8 mouse cellular contexts compared by ENCODE assay signal in genomic region chr15:78449694-78450418, GRCm38 (mm10). TPM values are rescaled to one million over a fixed set of nuclear protein-coding genes. Genes with fewer than 3 reads are reported as not detected.
A peak's percentile ranks its signal among the peaks of the same experiment; 100 is the strongest.
DNase-seq lines count a peak whose midpoint lies in the region; ATAC-seq lines count a peak whose summit lies in the region.

No protein-coding gene starts in this region.

- ATAC-seq in embryonic facial prominence, embryonic 15.5 days (ENCODE audit: insufficient number of reproducible peaks, low FRiP score, low TSS enrichment, low read depth): no peak
- ATAC-seq in hindbrain, embryonic 12.5 days (ENCODE audit: low FRiP score): no peak
- peak; percentile 67 for ATAC-seq in megakaryocyte, adult 5-6 weeks (ENCODE audit: poor library complexity, severe bottlenecking)

- no peak overlapping the region for H3K4me3 ChIP-seq in embryonic facial prominence, embryonic 15.5 days (replicated peaks)
- H3K4me3 ChIP-seq in hindbrain, embryonic 12.5 days: no peak overlapping the region

- H3K4me2 ChIP-seq in embryonic facial prominence, embryonic 15.5 days (replicated peaks): no peak overlapping the region
- H3K4me2 ChIP-seq in hindbrain, embryonic 12.5 days (replicated peaks): no peak overlapping the region

- no peaks in the 10 kb centered on the region for H3K36me3 ChIP-seq in embryonic facial prominence, embryonic 15.5 days
- H3K36me3 ChIP-seq in hindbrain, embryonic 12.5 days: no peaks in the 10 kb centered on the region

- peaks cover 18% of the 10 kb centered on the region for H3K4me1 ChIP-seq in embryonic facial prominence, embryonic 15.5 days
- H3K4me1 ChIP-seq in hindbrain, embryonic 12.5 days: peaks cover 15% of the 10 kb centered on the region

- H3K9me3 ChIP-seq in embryonic facial prominence, embryonic 15.5 days (replicated peaks): no peaks in the 10 kb centered on the region
- H3K9me3 ChIP-seq in hindbrain, embryonic 12.5 days (replicated peaks): no peaks in the 10 kb centered on the region

- 20% methylated on average over 7 of the region's 7 CpGs for WGBS in embryonic facial prominence, embryonic 15.5 days
- WGBS in hindbrain, embryonic 12.5 days: 32% methylated on average over 7 of the region's 7 CpGs

- no peaks in the 10 kb centered on the region for H3K27me3 ChIP-seq in embryonic facial prominence, embryonic 15.5 days
- no peaks in the 10 kb centered on the region for H3K27me3 ChIP-seq in hindbrain, embryonic 12.5 days

- peak overlapping the region; percentile 53 for H3K27ac ChIP-seq in embryonic facial prominence, embryonic 15.5 days (replicated peaks)
- peak overlapping the region; percentile 64 for H3K27ac ChIP-seq in hindbrain, embryonic 12.5 days

- H3K9ac ChIP-seq in embryonic facial prominence, embryonic 15.5 days: no peak overlapping the region
- no peak overlapping the region for H3K9ac ChIP-seq in hindbrain, embryonic 12.5 days

- peak; percentile 32 for DNase-seq in cerebellum, adult 11-12 months
- no peak for DNase-seq in cerebellum, postnatal 36 days
- DNase-seq in spleen, adult 18-20 months: peak; percentile 28 to 36
- DNase-seq in spleen, postnatal 4 days (ENCODE audit: low spot score in 2 of 2): no peak
- DNase-seq in ovary, postnatal 10 days (ENCODE audit: low spot score): no peak

RNA-seq across cellular contexts. Expression of gene Tmprss6, which starts 18.6 kb away (rescaled TPM):
- 2.7 and 3.4 TPM in 2 replicates for polyA plus RNA-seq in embryonic facial prominence, embryonic 15.5 days (2015; fragmentation: Nextera tagmentation; extraction: Ambion mirVana)
- 0.14 TPM in 1 of 2 replicates, not detected in the other for polyA plus RNA-seq in hindbrain, embryonic 12.5 days (2016; fragmentation: Nextera tagmentation; extraction: Ambion mirVana)
- total RNA-seq in megakaryocyte, adult 5-6 weeks (2015): not detected in 2 replicates
- not detected in 2 replicates for total RNA-seq in megakaryocyte, adult 5-6 weeks (2017)

RNA-seq across cellular contexts. Expression of gene Kctd17, which starts 21.5 kb away (rescaled TPM):
- 59.0 and 62.5 TPM in 2 replicates for polyA plus RNA-seq in embryonic facial prominence, embryonic 15.5 days (2015; fragmentation: Nextera tagmentation; extraction: Ambion mirVana)
- 79.8 and 85.2 TPM in 2 replicates for polyA plus RNA-seq in hindbrain, embryonic 12.5 days (2016; fragmentation: Nextera tagmentation; extraction: Ambion mirVana)
- 8.7 and 9.5 TPM in 2 replicates for total RNA-seq in megakaryocyte, adult 5-6 weeks (2015)
- 5.2 and 9.6 TPM in 2 replicates for total RNA-seq in megakaryocyte, adult 5-6 weeks (2017)

RNA-seq across cellular contexts. Expression of gene Mpst, which starts 43.6 kb away (rescaled TPM):
- 2.8 and 4.1 TPM in 2 replicates for polyA plus RNA-seq in embryonic facial prominence, embryonic 15.5 days (2015; fragmentation: Nextera tagmentation; extraction: Ambion mirVana)
- polyA plus RNA-seq in hindbrain, embryonic 12.5 days (2016; fragmentation: Nextera tagmentation; extraction: Ambion mirVana): 1.7 and 1.8 TPM in 2 replicates
- 3.8 and 5.9 TPM in 2 replicates for total RNA-seq in megakaryocyte, adult 5-6 weeks (2015)
- total RNA-seq in megakaryocyte, adult 5-6 weeks (2017): 12.9 and 24.2 TPM in 2 replicates

RNA-seq across cellular contexts. Expression of gene Tst, which starts 44.1 kb away (rescaled TPM):
- polyA plus RNA-seq in embryonic facial prominence, embryonic 15.5 days (2015; fragmentation: Nextera tagmentation; extraction: Ambion mirVana): 49.1 and 68.9 TPM in 2 replicates
- 7.0 and 9.3 TPM in 2 replicates for polyA plus RNA-seq in hindbrain, embryonic 12.5 days (2016; fragmentation: Nextera tagmentation; extraction: Ambion mirVana)
- 9.8 and 10.4 TPM in 2 replicates for total RNA-seq in megakaryocyte, adult 5-6 weeks (2015)
- total RNA-seq in megakaryocyte, adult 5-6 weeks (2017): 3.3 and 8.8 TPM in 2 replicates

RNA-seq across cellular contexts. Expression of gene Il2rb, which starts 45.2 kb away (rescaled TPM):
- polyA plus RNA-seq in embryonic facial prominence, embryonic 15.5 days (2015; fragmentation: Nextera tagmentation; extraction: Ambion mirVana): 0.24 and 0.41 TPM in 2 replicates
- polyA plus RNA-seq in hindbrain, embryonic 12.5 days (2016; fragmentation: Nextera tagmentation; extraction: Ambion mirVana): 0.07 and 0.14 TPM in 2 replicates
- 7.0 and 10.5 TPM in 2 replicates for total RNA-seq in megakaryocyte, adult 5-6 weeks (2015)
- total RNA-seq in megakaryocyte, adult 5-6 weeks (2017): 5.4 and 9.4 TPM in 2 replicates

Comparison
In these comparisons a context has a peak if more than half of its experiments do, and no peak if none do; other contexts are left out.
1. DNase-seq: peak in cerebellum, adult 11-12 months (single experiment) and spleen, adult 18-20 months (2 of 2); none in cerebellum, postnatal 36 days (0 of 2), spleen, postnatal 4 days (0 of 2) and ovary, postnatal 10 days (single experiment).